Mouse (Mus musculus) neutrophil, adult 5-6 weeks (primary cell): ENCODE measurements around the gene Il10. TPM values are rescaled to one million over a fixed set of nuclear protein-coding genes. Genes with fewer than 3 reads are reported as not detected.

Experiments used
- ATAC-seq: fragments of 151-379, 151-347 bp; 2 replicates; pipeline ENCODE4 v1.8.0; 2017; ENCODE audit warnings: mild to moderate bottlenecking, moderate TSS enrichment; ENCODE audit not compliant: insufficient number of reproducible peaks, poor library complexity, low FRiP score, severe bottlenecking; ENCODE audit errors: extremely low read depth
- total RNA-seq: library from RNA; stranded (forward); fragments of 200-1000 nt; gene quantifications from 2 replicates; pipeline ENCODE4 v1.2.3, GENCODE M21; 2017

Il10 gene
- total RNA-seq, 1 experiment from 2014 or later, result not detected

GRCm38 (mm10) chr1:131043636-131044035, 24.0 kb downstream of the Il10 start:
- ATAC-seq, result no peak

- ATAC-seq, result no peak
Measured at GRCm38 (mm10) chr1:131045723-131046355, 26.2 kb downstream of the Il10 start.

GRCm38 (mm10) chr1:131046607-131047006, 27.0 kb downstream of the Il10 start:
- ATAC-seq, result peak; percentile 7; the same call in 1 of the 2 replicates

GRCm38 (mm10) chr1:131048121-131048863, 28.6 kb downstream of the Il10 start:
- ATAC-seq, result no peak

- ATAC-seq, result no peak
Measured at GRCm38 (mm10) chr1:131048946-131049345, 29.3 kb downstream of the Il10 start.

GRCm38 (mm10) chr1:131049361-131049806, 29.7 kb downstream of the Il10 start:
- ATAC-seq, result no peak

- ATAC-seq, result no peak
Measured at GRCm38 (mm10) chr1:131050011-131050410, 30.4 kb downstream of the Il10 start.

- no peak for ATAC-seq
Measured at GRCm38 (mm10) chr1:131050617-131051016, 31.0 kb downstream of the Il10 start.

- ATAC-seq, result no peak
Measured at GRCm38 (mm10) chr1:131051073-131051472, 31.4 kb downstream of the Il10 start.

- ATAC-seq, result peak; percentile 28; the same call in 1 of the 2 replicates
Measured at GRCm38 (mm10) chr1:131053239-131053638, 33.6 kb downstream of the Il10 start.

- ATAC-seq, result no peak
Measured at GRCm38 (mm10) chr1:131053656-131054055, 34.0 kb downstream of the Il10 start.

- ATAC-seq, result no peak
Measured at GRCm38 (mm10) chr1:131054251-131054650, 34.6 kb downstream of the Il10 start.

GRCm38 (mm10) chr1:131058431-131058830, 38.8 kb downstream of the Il10 start:
- ATAC-seq, result no peak

GRCm38 (mm10) chr1:131059411-131059810, 39.8 kb downstream of the Il10 start:
- ATAC-seq, result no peak

GRCm38 (mm10) chr1:131059841-131060240, 40.2 kb downstream of the Il10 start:
- no peak for ATAC-seq

- ATAC-seq, result peak; percentile 59
Measured at GRCm38 (mm10) chr1:131060290-131061253, 40.9 kb downstream of the Il10 start.

GRCm38 (mm10) chr1:131061740-131062254, 42.2 kb downstream of the Il10 start:
- no peak for ATAC-seq

- ATAC-seq, result no peak
Measured at GRCm38 (mm10) chr1:131062821-131063220, 43.2 kb downstream of the Il10 start.

- no peak for ATAC-seq
Measured at GRCm38 (mm10) chr1:131064202-131064601, 44.6 kb downstream of the Il10 start.
